Mouse (Mus musculus) heart, adult 10 weeks (tissue): ENCODE data around the gene Tldc2. TPM values are rescaled to one million over a fixed set of nuclear protein-coding genes. Genes with fewer than 3 reads are reported as not detected.

Source experiments
- polyA plus RNA-seq: library from polyadenylated mRNA; stranded (reverse); fragments of 350-450 nt; fragmentation: Illumina TruSeq; extraction: RNeasy Lipid Tissue Mini Kit (QIAGEN cat#74804); gene quantifications from one replicate; pipeline ENCODE4 v1.2.3, GENCODE M21; 2014; ENCODE audit warnings: low read depth, low replicate concordance

Gene Tldc2
- not detected for polyA plus RNA-seq

GRCm38 (mm10) chr2:157086796-157087195 is at the start of gene Tldc2:
Gene Tldc2 (plus strand): TSS chr2:157087055.

GRCm38 (mm10) chr2:157078793-157079700 is 7.8 kb upstream of the Tldc2 start, which contains the start of gene Soga1:
Gene Soga1 (minus strand): TSS chr2:157079254.

GRCm38 (mm10) chr2:157135014-157135413 is 48.2 kb downstream of the Tldc2 start, which contains the start of gene Samhd1:
Gene Samhd1 (minus strand): TSS chr2:157135265.

Other genes with a start within 250 kb of the Tldc2 start
- gene Tgif2, start 247.0 kb upstream of the Tldc2 start, polyA plus RNA-seq: 1.1 TPM
- gene 4930518I15Rik, start 229.1 kb upstream of the Tldc2 start, polyA plus RNA-seq: 0.58 TPM
- gene Rab5if, start 223.9 kb upstream of the Tldc2 start, polyA plus RNA-seq: 86.8 TPM
- not detected for gene Sla2, start 199.9 kb upstream of the Tldc2 start, polyA plus RNA-seq
- gene Ndrg3, start 95.0 kb upstream of the Tldc2 start, polyA plus RNA-seq: 17.6 TPM
- gene Dsn1, start 79.9 kb upstream of the Tldc2 start, polyA plus RNA-seq: 3.1 TPM
- gene Soga1, start 7.8 kb upstream of the Tldc2 start, polyA plus RNA-seq: 6.0 TPM
- gene Samhd1, start 48.2 kb downstream of the Tldc2 start, polyA plus RNA-seq: 30.2 TPM
- gene Rbl1, start 117.5 kb downstream of the Tldc2 start, polyA plus RNA-seq: 2.1 TPM
- gene Rpn2, start 192.0 kb downstream of the Tldc2 start, polyA plus RNA-seq: 99.3 TPM
- not detected for gene Mroh8, start 192.5 kb downstream of the Tldc2 start, polyA plus RNA-seq